Mouse (Mus musculus): Measurements from ENCODE around the gene Prl8a1.

DNA sequence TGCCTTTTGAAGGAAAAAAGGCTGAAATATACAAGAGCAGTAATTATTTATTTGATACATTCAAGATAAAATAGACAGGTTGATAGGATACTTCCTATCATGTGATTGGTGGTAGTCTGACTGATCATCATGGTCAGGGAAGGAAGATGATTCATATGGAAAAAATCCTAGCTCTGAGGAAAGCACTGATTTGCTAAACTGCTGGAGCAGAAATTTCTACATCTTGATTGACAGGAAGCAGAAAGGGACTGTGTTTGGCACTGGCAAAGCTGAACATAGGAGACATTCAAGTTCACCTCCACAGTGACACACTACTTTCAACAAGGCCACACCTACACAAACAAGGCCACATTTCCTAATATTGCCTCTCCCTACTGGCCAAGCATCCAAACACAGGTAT lies 28.6 kb downstream of the Prl8a1 start:
- TF ChIP-seq GATA1 (IDR thresholded peaks at IDR 0.05; ENCODE audit: borderline replicate concordance, low read length) (no peak), FLI1 (IDR thresholded peaks at IDR 0.05; ENCODE audit: low read length) (no peak)

Data from megakaryocyte, embryonic 14.5 days (primary cell).